Mouse (Mus musculus) small intestine, adult 2 months (tissue): ENCODE results near the gene Med13l. TPM values are rescaled to one million over a fixed set of nuclear protein-coding genes. Genes with fewer than 3 reads are reported as not detected.

ENCODE experiments used
- H3K27ac ChIP-seq: fragments of 200-500 bp; 2 replicates; pipeline ENCODE4 v1.5.1; 2012; ENCODE audit warnings: low read depth, low read length, control low read depth, inconsistent platforms; ENCODE audit not compliant: insufficient read depth
- H3K27me3 ChIP-seq: fragments of 200-500 bp; 2 replicates; pipeline ENCODE4 v1.6.1; 2012; ENCODE audit warnings: mild to moderate bottlenecking, moderate library complexity, low read length, inconsistent platforms; ENCODE audit not compliant: control insufficient read depth, insufficient read depth
- H3K36me3 ChIP-seq: fragments of 200-500 bp; 2 replicates; pipeline ENCODE4 v1.6.1; 2012; ENCODE audit warnings: mild to moderate bottlenecking, low read length, control low read depth, inconsistent platforms; ENCODE audit not compliant: control insufficient read depth, insufficient read depth
- H3K4me1 ChIP-seq: fragments of 200-500 bp; 2 replicates; pipeline ENCODE4 v1.6.1; 2012; ENCODE audit warnings: low read length, inconsistent platforms, mixed read lengths; ENCODE audit not compliant: control insufficient read depth, insufficient read depth, insufficient read length
- H3K4me3 ChIP-seq: fragments of 200-500 bp; 2 replicates; pipeline ENCODE4 v1.5.1; 2012; ENCODE audit warnings: low read depth, mild to moderate bottlenecking, control low read depth, inconsistent platforms, low read length, moderate library complexity
- CTCF ChIP-seq: fragments of 200-500 bp; IDR thresholded peaks from 2 replicates; pipeline ENCODE4 v1.5.1; 2012; ENCODE audit warnings: low read depth, mild to moderate bottlenecking, control low read depth, inconsistent platforms, low read length, moderate library complexity, mixed read lengths; ENCODE audit not compliant: insufficient replicate concordance, insufficient read length; ENCODE audit errors: extremely low read depth
- POLR2A ChIP-seq: fragments of 200-500 bp; IDR thresholded peaks from 2 replicates; pipeline ENCODE4 v1.6.1; 2012; ENCODE audit warnings: low read depth, mild to moderate bottlenecking, control low read depth, inconsistent platforms, low read length, moderate library complexity
- WGBS: fragments of 180-500 bp; shearing (Covaris S2); methylation state at CpG from one replicate; pipeline ENCODE4 v1.1.7; 2018; 5-methylcytosine and 5-hydroxymethylcytosine counted together
- polyA plus RNA-seq: library from polyadenylated mRNA; depleted of rRNA; stranded (reverse); fragments of >200 nt; gene quantifications from 2 replicates; pipeline ENCODE4 v1.2.3, GENCODE M21; 2012

The Med13l gene
- polyA plus RNA-seq, 1 experiment = 13.6 TPM

DNA sequence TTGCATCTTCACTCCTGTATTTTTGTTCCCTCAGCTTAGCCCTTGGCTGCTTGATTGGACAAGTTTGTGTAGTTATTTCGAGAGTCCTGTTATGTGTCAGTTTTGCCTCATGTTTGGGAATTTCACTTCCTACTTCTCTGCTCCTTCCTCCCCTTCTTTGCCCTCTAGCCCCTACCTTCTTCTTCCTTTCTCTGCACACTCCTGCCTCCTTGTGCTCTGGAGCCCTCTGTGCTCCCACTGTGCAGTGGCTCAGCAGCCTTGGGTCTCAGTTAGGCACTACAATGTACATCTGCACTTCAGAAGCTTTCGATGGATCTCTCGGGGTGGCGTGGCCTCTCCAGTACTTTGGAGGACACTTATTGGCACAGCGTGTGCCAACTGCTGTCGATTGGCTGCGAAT is 14.5 kb downstream of the Med13l start:
- Histone ChIP-seq H3K27ac (no peak overlapping the region), H3K36me3 (no peaks in the 10 kb centered on the region), H3K4me3 (no peak overlapping the region), H3K4me1 (peaks cover 11% of the 10 kb centered on the region), H3K27me3 (no peaks in the 10 kb centered on the region)
- TF ChIP-seq POLR2A (no peak), CTCF (no peak)
- 75% methylated on average over 7 of the region's 7 CpGs for WGBS

DNA sequence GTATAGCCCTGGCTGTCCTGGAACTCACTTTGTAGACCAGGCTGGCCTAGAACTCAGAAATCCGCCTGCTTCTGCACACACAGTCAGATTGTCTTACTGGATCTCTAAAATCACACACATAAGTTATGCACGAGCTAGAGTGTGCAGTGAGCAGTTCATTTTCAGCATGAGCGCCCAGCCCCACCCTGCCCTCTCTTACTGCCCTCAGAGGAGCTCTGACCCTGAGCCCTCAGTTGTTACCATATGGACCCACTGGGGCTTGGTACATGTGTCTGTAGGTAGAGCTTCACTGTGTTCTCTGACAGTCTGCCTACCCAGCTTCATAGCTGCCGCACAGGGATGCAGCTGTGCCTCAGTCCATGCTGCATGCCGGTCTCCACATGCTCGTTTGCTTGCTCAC is 15.4 kb downstream of the Med13l start:
- Histone ChIP-seq H3K27ac (no peak overlapping the region), H3K4me3 (no peak overlapping the region), H3K4me1 (peaks cover 11% of the 10 kb centered on the region), H3K27me3 (no peaks in the 10 kb centered on the region), H3K36me3 (no peaks in the 10 kb centered on the region)
- no peak for TF ChIP-seq CTCF
- TF ChIP-seq POLR2A = no peak
- WGBS = 85% methylated on average over 6 of the region's 6 CpGs

DNA sequence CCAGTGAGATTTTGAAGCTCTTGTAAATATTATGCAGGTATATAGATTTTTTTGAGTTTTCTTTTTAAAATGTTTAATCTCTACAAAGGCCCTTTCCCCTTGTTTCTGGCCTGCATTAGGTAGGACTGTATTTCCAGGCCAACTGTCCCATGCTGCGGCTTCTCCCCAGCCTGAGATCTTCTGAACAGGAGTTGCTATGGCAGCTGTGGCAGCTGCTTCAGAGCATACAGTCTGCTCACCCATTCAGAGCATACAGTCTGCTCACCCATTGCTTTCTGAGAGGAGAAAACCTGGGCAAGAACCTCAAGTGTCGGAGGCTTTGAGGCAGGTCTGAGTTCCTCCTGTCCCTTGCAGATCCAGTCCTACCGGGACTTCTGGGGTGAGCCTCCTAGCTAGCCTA is 16.3 kb downstream of the Med13l start:
- H3K27me3 ChIP-seq = no peaks in the 10 kb centered on the region
- TF ChIP-seq POLR2A (no peak), CTCF (no peak)
- no peak overlapping the region for H3K4me3 ChIP-seq
- H3K27ac ChIP-seq = no peak overlapping the region
- H3K4me1 ChIP-seq = peaks cover 4% of the 10 kb centered on the region; the same call in 1 of the 2 replicates
- no peaks in the 10 kb centered on the region for H3K36me3 ChIP-seq
- 58% methylated on average over 3 of the region's 3 CpGs for WGBS

DNA sequence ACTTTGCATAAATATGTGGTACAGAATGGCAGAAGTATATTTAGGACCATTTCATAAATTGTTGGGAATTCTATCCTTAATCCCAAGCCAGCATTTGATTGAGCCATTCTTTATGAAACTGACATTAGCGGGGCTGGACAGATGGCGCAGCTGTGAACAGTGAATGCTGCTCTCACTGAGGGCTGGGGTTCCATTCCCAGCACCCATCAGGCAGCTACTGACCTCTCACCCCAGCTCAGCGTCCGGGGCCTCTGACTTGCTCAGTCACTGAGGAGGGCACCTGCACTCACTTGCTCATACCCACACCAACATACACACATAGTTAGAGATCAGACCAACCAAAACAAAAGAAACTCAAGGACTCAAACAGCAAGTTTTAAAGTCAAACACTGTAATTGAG is 24.9 kb downstream of the Med13l start:
- Histone ChIP-seq H3K4me1 (peaks cover 22% of the 10 kb centered on the region), H3K27ac (no peak overlapping the region), H3K4me3 (no peak overlapping the region), H3K27me3 (no peaks in the 10 kb centered on the region), H3K36me3 (no peaks in the 10 kb centered on the region)
- WGBS = 73% methylated on average over 4 of the region's 4 CpGs
- TF ChIP-seq POLR2A = no peak
- TF ChIP-seq CTCF = no peak

DNA sequence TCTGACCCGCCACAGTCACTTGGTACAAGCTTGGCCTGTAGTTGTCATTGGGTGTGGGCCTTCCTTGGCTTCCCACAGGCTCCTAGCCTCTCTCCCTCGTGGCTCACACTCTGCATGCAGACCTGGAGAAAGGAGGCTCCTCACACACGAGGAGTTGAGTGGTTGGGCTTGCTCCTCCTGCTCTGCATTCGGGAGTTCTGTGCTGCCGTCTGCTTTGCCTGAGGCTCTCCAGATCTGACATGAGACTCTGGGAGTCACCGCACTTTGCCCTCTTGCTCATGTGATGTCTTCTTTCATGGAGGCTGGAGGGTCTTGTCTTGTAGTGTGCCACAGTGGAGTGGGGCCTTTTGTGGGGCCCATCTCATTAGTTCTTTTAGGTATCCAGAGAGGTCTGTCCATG is 26.1 kb downstream of the Med13l start:
- H3K4me3 ChIP-seq = no peak overlapping the region
- TF ChIP-seq POLR2A = no peak
- TF ChIP-seq CTCF = no peak
- no peaks in the 10 kb centered on the region for H3K36me3 ChIP-seq
- 58% methylated on average over 6 of the region's 6 CpGs for WGBS
- peaks cover 28% of the 10 kb centered on the region for H3K4me1 ChIP-seq
- no peak overlapping the region for H3K27ac ChIP-seq
- H3K27me3 ChIP-seq = no peaks in the 10 kb centered on the region

DNA sequence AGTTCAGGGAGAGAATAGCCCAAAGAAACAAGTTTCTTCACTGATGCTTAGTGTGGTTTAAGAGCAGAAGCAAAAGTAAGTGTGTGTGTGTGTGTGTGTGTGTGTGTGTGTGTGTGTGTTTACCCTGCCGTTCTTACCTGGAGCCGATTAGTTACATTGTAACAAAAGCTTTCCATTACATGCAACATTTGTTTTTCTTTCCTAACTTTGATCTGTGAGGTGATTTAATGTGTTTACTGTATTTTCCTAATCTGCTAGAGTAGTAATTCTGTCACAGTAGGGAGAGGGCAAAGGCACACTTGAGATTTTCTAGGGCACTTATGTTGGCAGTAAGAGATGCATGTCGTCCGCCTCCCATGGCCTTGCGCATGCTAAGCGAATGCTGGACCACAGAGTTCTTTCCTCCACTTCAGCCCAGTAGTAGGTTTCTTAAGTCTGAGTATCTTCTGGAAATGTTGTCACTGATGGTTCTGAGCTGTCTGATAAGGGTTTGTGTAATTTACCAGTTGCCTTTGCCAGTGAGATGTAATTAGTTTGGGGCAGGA is 28.0 kb downstream of the Med13l start:
- no peak overlapping the region for H3K4me3 ChIP-seq
- no peak overlapping the region for H3K27ac ChIP-seq
- no peaks in the 10 kb centered on the region for H3K36me3 ChIP-seq
- TF ChIP-seq POLR2A = no peak
- no peak for TF ChIP-seq CTCF
- H3K27me3 ChIP-seq = no peaks in the 10 kb centered on the region
- peaks cover 28% of the 10 kb centered on the region for H3K4me1 ChIP-seq
- 53% methylated on average over 6 of the region's 6 CpGs for WGBS

DNA sequence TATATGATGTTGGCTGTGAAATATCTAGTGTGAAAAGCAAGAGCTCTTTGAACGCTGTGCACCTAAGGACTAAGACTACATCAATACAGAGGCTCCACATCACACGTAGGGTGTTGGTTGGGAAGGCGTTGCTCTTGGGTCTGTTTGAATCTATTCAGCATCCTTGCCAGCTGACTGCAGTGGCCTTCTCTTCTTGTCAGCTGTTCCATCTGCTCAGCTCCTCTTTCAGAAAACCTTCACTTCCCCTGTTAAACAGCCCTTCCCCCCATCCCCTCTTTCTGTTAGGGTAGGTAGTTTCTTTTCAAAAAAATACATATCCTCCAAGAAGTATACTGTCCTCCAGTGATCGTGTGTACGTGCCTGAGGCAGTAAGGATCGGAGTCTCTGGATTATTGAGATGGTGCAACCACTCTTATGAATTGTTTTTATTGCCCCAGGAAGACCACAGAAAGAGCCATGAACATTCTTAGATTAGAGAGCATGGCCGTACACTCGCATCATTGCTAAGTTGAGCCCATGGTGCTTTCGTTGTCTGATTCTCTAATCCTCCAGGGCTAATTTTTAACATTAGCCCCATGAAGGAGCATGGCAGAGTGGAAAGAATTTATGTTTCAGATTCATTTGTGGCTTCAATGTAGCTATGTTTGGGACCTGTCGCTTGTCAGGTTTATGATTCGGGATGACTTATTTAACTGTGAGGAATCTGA is 28.9 kb downstream of the Med13l start:
- Histone ChIP-seq H3K4me1 (peaks cover 28% of the 10 kb centered on the region), H3K4me3 (no peak overlapping the region), H3K36me3 (no peaks in the 10 kb centered on the region), H3K27ac (no peak overlapping the region), H3K27me3 (no peaks in the 10 kb centered on the region)
- TF ChIP-seq CTCF = no peak
- TF ChIP-seq POLR2A = no peak
- 81% methylated on average over 11 of the region's 11 CpGs for WGBS
